Mouse (Mus musculus) C2C12 (cell line): Measurements from ENCODE around the gene Vapb. TPM values are rescaled to one million over a fixed set of nuclear protein-coding genes. Genes with fewer than 3 reads are reported as not detected.
"Not testable (repeated sequence)": the region's sequence is repeated elsewhere in the genome, so short reads cannot be mapped to it uniquely, and the experiment has no call there.

Source experiments
- H3K27me3 ChIP-seq: one replicate; pipeline ENCODE4 v1.6.1; 2011; ENCODE audit not compliant: control insufficient read depth, insufficient read depth, insufficient read length
- H3K36me3 ChIP-seq: one replicate; pipeline ENCODE4 v1.6.1; 2011; ENCODE audit not compliant: control insufficient read depth, insufficient read depth
- H3K4me3 ChIP-seq: one replicate; pipeline ENCODE4 v1.5.1; 2011; ENCODE audit warnings: mild to moderate bottlenecking, control low read depth; ENCODE audit not compliant: poor library complexity, insufficient read depth, severe bottlenecking
- H3K79me2 ChIP-seq: one replicate; pipeline ENCODE4 v1.6.1; 2011; ENCODE audit not compliant: control insufficient read depth, insufficient read depth
- H3K79me3 ChIP-seq: one replicate; pipeline ENCODE4 v1.6.1; 2011; ENCODE audit warnings: low read depth, control low read depth
- H3ac ChIP-seq: one replicate; pipeline ENCODE3; 2011; ENCODE audit warnings: low read depth; ENCODE audit not compliant: control insufficient read depth, insufficient read length
- CEBPB ChIP-seq: IDR thresholded peaks from one replicate; pipeline ENCODE4 v1.6.1; 2011; ENCODE audit warnings: low read depth, mild to moderate bottlenecking, control low read depth, moderate library complexity
- CTCF ChIP-seq: IDR thresholded peaks from one replicate; pipeline ENCODE4 v1.5.1; 2011; ENCODE audit not compliant: control insufficient read depth, insufficient read depth, insufficient read length
- FOSL1 ChIP-seq: IDR thresholded peaks from one replicate; pipeline ENCODE4 v1.8.0; 2011; ENCODE audit warnings: mild to moderate bottlenecking, low read length; ENCODE audit not compliant: poor library complexity, insufficient read depth, severe bottlenecking
- MAX ChIP-seq: IDR thresholded peaks from one replicate; pipeline ENCODE4 v1.6.1; 2011; ENCODE audit warnings: mild to moderate bottlenecking, control low read depth
- MYOD1 ChIP-seq: IDR thresholded peaks from one replicate; pipeline ENCODE4 v1.6.1; 2011; ENCODE audit warnings: low read depth; ENCODE audit not compliant: control insufficient read depth, insufficient read length
- MYOG ChIP-seq: IDR thresholded peaks from one replicate; pipeline ENCODE4 v1.6.1; 2011; ENCODE audit not compliant: control insufficient read depth, insufficient read length; ENCODE audit errors: extremely low read depth
- USF1 ChIP-seq: IDR thresholded peaks from one replicate; pipeline ENCODE4 v1.6.1; 2011; ENCODE audit warnings: low read depth, mild to moderate bottlenecking, control low read depth, moderate library complexity
- polyA plus RNA-seq: library from polyadenylated mRNA; unstranded; fragments of >200 nt; fragmentation: generic; extraction: Trizol; gene quantifications from one replicate; pipeline ENCODE4 v1.2.1, GENCODE M21; 2012; ENCODE audit warnings: missing spikeins

Gene Vapb
- polyA plus RNA-seq, 1 experiment, result 37.4 TPM

DNA sequence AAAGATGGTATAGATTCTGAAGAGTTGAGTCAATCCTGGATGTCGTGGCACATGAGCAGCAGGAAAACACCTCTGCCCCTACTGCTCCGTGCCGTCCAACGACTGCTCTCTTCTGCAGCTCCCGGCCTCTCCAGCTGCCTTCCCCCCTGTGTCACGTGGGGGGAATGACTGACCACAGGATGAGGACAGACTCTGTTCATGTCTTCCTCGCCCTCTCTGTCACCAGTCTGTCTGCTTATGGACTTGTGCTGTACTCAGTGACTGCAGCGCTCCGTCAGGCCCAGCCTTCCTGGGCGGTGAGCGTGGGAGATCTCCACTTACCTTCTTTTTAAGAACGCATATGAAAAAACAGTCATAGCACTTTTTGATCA lies 34.5 kb upstream of the Vapb start:
- Histone ChIP-seq H3K4me3 (no peak overlapping the region), H3K36me3 (peaks cover 46% of the 10 kb centered on the region), H3ac (no peak overlapping the region), H3K79me3 (peaks cover 1% of the 10 kb centered on the region), H3K79me2 (no peaks in the 10 kb centered on the region), H3K27me3 (no peaks in the 10 kb centered on the region)
- no peak for TF ChIP-seq CEBPB
- no peak for TF ChIP-seq CTCF
- no peak for TF ChIP-seq MYOD1
- TF ChIP-seq FOSL1, result no peak
- TF ChIP-seq MAX, result no peak
- no peak for TF ChIP-seq USF1
- TF ChIP-seq MYOG, result no peak

DNA sequence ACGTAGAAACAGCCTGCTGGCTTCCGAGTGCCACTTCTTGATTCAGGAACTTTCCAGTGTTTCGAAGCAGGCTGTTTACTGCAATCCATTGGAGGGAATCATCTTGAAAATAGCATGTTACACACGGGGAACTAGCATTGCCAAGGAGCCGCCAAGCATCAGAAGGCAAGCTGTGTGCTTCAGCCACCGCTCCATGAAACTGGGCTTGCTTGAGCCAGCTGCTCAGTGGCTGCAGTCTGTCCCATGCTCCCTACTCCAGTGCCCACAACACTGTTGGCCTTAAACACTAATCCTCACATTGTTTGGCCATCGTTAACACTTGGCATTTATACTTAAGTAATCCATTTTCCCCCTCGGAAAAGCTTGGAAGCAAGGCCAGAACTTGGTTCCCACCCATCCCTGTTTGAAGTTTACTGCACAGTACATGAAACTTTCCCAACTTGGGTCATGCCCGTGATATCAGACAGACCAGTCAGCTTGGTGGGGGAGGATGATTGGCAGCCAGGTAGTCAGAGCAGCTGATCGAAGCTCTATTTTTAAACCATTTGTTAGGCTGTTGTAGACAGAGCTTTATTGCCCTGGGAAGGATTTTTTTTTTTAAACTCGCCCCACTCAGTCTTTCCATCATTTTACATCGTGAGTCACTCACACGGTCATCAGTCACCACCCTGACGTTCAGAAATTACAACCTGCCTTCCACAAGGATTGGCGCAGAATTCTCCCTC lies 31.3 kb upstream of the Vapb start:
- no peak overlapping the region for H3K4me3 ChIP-seq
- no peaks in the 10 kb centered on the region for H3K27me3 ChIP-seq
- H3K79me2 ChIP-seq, result no peaks in the 10 kb centered on the region
- peaks cover 33% of the 10 kb centered on the region for H3K36me3 ChIP-seq
- TF ChIP-seq MAX (no peak), MYOD1 (no peak), CTCF (no peak), FOSL1 (no peak), USF1 (no peak), CEBPB (no peak)
- H3ac ChIP-seq, result no peak overlapping the region
- no peaks in the 10 kb centered on the region for H3K79me3 ChIP-seq

DNA sequence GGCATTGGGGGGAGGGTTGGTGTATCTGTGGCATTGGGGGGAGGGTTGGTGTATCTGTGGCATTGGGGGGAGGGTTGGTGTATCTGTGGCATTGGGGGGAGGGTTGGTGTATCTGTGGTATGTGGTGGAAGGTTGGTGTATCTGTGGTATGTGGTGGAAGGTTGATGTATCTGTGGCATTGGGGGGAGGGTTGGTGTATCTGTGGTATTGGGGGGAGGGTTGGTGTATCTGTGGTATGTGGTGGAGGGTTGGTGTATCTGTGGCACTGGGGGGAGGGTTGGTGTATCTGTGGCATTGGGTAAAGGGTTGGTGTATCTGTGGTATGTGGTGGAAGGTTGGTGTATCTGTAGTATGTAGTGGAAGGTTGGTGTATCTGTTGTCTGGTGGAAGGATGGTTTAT lies 29.7 kb upstream of the Vapb start:
- not testable (repeated sequence) for H3ac ChIP-seq, H3K79me3 ChIP-seq, H3K4me3 ChIP-seq, H3K27me3 ChIP-seq, H3K79me2 ChIP-seq
- H3K36me3 ChIP-seq, result peaks cover 18% of the 10 kb centered on the region

DNA sequence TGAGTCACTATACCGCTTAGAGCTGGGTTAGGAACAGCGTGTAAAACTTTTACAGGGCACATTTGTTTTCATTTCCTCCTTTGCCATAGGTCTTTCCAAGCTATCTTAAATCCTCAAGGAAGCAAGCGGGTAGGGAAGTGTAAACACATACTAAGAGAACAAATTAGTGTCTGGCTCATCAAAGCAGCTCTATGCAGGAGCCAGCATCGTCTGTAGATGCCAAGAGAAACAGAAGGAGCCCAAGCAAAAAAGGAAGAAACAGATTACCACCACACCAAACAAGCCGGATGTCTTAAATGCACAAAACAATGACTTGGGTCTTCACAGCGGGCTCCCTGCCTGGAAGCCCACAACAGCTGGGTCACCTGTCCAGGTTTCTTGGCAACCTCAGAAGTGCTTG lies 27.1 kb upstream of the Vapb start:
- TF ChIP-seq CTCF, result no peak
- TF ChIP-seq MYOG, result no peak
- TF ChIP-seq CEBPB, result no peak
- no peak for TF ChIP-seq USF1
- no peak for TF ChIP-seq FOSL1
- TF ChIP-seq MAX, result no peak
- no peak for TF ChIP-seq MYOD1
- Histone ChIP-seq H3ac (no peak overlapping the region), H3K79me3 (no peaks in the 10 kb centered on the region)

DNA sequence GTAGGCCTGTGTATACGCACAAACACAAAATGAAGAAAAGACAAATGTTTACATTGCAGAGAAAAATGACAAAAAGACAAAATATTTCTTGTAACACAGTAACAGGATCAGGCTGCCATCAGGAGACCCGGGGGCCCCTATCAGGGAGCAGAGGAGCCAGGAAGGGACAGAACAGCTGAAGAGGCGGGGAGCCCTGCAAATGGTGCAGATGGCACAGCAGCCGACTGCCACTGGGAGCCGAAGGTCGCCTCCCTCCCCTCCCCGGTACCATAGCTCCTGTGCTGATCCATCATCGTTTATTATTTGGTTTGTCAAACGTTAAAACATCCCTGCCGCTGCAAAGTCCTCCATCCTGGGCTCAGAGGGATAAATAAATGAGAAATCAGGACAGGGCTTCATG lies 24.7 kb upstream of the Vapb start:
- Histone ChIP-seq H3K4me3 (no peak overlapping the region), H3K27me3 (no peaks in the 10 kb centered on the region), H3K79me3 (no peaks in the 10 kb centered on the region), H3K36me3 (peaks cover 5% of the 10 kb centered on the region), H3K79me2 (no peaks in the 10 kb centered on the region), H3ac (no peak overlapping the region)
- TF ChIP-seq MYOD1 (no peak), CEBPB (no peak), MAX (no peak), MYOG (no peak), CTCF (no peak), FOSL1 (no peak), USF1 (no peak)

More for the DNA sequence above, 27.1 kb upstream of the Vapb start:
- Histone ChIP-seq H3K36me3 (peaks cover 10% of the 10 kb centered on the region), H3K27me3 (no peaks in the 10 kb centered on the region), H3K79me2 (no peaks in the 10 kb centered on the region), H3K4me3 (no peak overlapping the region)

DNA sequence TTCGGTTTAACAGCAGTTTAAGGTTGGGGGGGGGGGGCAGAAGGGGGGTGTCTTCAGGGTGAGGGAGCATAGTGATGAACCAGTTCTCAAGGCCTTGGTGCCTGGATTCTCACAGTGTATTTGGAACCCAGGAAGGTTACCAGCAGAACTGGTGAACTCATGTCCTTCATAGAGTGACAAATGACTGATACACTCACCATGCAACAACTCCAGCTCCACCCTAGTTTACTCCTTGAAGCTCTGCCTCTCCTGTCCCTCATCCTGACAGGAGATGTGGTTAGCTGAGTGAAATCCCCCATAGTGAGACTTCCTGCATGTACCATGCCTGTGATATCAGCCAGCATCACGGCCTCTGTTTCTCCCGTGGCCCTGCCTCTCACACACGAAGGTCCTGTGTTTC lies 24.1 kb upstream of the Vapb start:
- no peaks in the 10 kb centered on the region for H3K79me2 ChIP-seq
- no peaks in the 10 kb centered on the region for H3K27me3 ChIP-seq
- no peaks in the 10 kb centered on the region for H3K79me3 ChIP-seq
- no peak overlapping the region for H3K4me3 ChIP-seq
- peaks cover under 1% of the 10 kb centered on the region for H3K36me3 ChIP-seq
- H3ac ChIP-seq, result no peak overlapping the region
- TF ChIP-seq MYOG (no peak), USF1 (no peak), MYOD1 (no peak), FOSL1 (no peak), CTCF (no peak), CEBPB (no peak), MAX (no peak)
